Mouse (Mus musculus) mature B cell (primary cell): ENCODE measurements around the gene Cbr4.

Experiments used
- in situ Hi-C: fragments of 300-500 bp; cut with MboI; formaldehyde crosslinking; loops from 2 replicates; pipeline ENCODE4 v1.14.3; 2019

The Cbr4 gene

GRCm38 (mm10) chr8:61487597-61488156 is at the start of gene Cbr4:
Cbr4 (plus strand) TSS chr8:61487734.
- in situ Hi-C loops, result no loop called here

GRCm38 (mm10) chr8:61442988-61443387 is 44.5 kb upstream of the Cbr4 start:
- in situ Hi-C loops, result no loop called here

GRCm38 (mm10) chr8:61444358-61444757 is 43.2 kb upstream of the Cbr4 start:
- in situ Hi-C loops, result no loop called here

GRCm38 (mm10) chr8:61446329-61446728 is 41.2 kb upstream of the Cbr4 start:
- in situ Hi-C loops, result no loop called here

- in situ Hi-C loops, result no loop called here
Observed at GRCm38 (mm10) chr8:61448100-61448499, 39.4 kb upstream of the Cbr4 start.

GRCm38 (mm10) chr8:61448881-61449280 is 38.7 kb upstream of the Cbr4 start:
- in situ Hi-C loops, result no loop called here

GRCm38 (mm10) chr8:61450916-61451575 is 36.5 kb upstream of the Cbr4 start:
- in situ Hi-C loops, result no loop called here

- in situ Hi-C loops, result no loop called here
Observed at GRCm38 (mm10) chr8:61451721-61452337, 35.7 kb upstream of the Cbr4 start.

GRCm38 (mm10) chr8:61459763-61460162 is 27.8 kb upstream of the Cbr4 start:
- in situ Hi-C loops, result no loop called here

- in situ Hi-C loops, result no loop called here
Observed at GRCm38 (mm10) chr8:61462221-61462620, 25.3 kb upstream of the Cbr4 start.

- in situ Hi-C loops, result no loop called here
Observed at GRCm38 (mm10) chr8:61464393-61464792, 23.1 kb upstream of the Cbr4 start.

GRCm38 (mm10) chr8:61466696-61467552 is 20.6 kb upstream of the Cbr4 start:
- in situ Hi-C loops, result no loop called here

- in situ Hi-C loops, result no loop called here
Observed at GRCm38 (mm10) chr8:61467553-61467815, 20.1 kb upstream of the Cbr4 start.

- in situ Hi-C loops, result no loop called here
Observed at GRCm38 (mm10) chr8:61470213-61470612, 17.3 kb upstream of the Cbr4 start.

GRCm38 (mm10) chr8:61475251-61475673 is 12.3 kb upstream of the Cbr4 start:
- in situ Hi-C loops, result no loop called here

- in situ Hi-C loops, result no loop called here
Observed at GRCm38 (mm10) chr8:61476160-61476559, 11.4 kb upstream of the Cbr4 start.

GRCm38 (mm10) chr8:61478150-61478549 is 9.4 kb upstream of the Cbr4 start:
- in situ Hi-C loops, result no loop called here

GRCm38 (mm10) chr8:61478793-61479192 is 8.7 kb upstream of the Cbr4 start:
- in situ Hi-C loops, result no loop called here

- in situ Hi-C loops, result no loop called here
Observed at GRCm38 (mm10) chr8:61479506-61480214, 7.9 kb upstream of the Cbr4 start.

GRCm38 (mm10) chr8:61480260-61480967 is 7.1 kb upstream of the Cbr4 start:
- in situ Hi-C loops, result no loop called here

GRCm38 (mm10) chr8:61486923-61487529 is 508 bp upstream of the Cbr4 start:
- in situ Hi-C loops, result no loop called here
